Mouse (Mus musculus) myocyte (in vitro differentiated cells): ENCODE results near the gene Rasl11a.

Experiments used
- CEBPB ChIP-seq: IDR thresholded peaks from 2 replicates; pipeline ENCODE4 v1.6.1; 2011; ENCODE audit warnings: mild to moderate bottlenecking, moderate library complexity; ENCODE audit not compliant: poor library complexity, insufficient read depth, severe bottlenecking
- MAX ChIP-seq: IDR thresholded peaks from one replicate; pipeline ENCODE4 v1.6.1; 2011; ENCODE audit warnings: low read depth, mild to moderate bottlenecking, control low read depth
- MYOG ChIP-seq, 3 experiments: IDR thresholded peaks; one replicate each; pipeline ENCODE4 v1.6.1; 2011; ENCODE audit warnings: control low read depth in 2 of 3, low read depth in 2 of 3, mild to moderate bottlenecking in 2 of 3; ENCODE audit not compliant: insufficient read length in 2 of 3, control insufficient read depth in 1 of 3, insufficient read depth in 1 of 3
- POLR2A ChIP-seq: IDR thresholded peaks from one replicate; pipeline ENCODE4 v1.6.1; 2011; ENCODE audit warnings: low read depth, mild to moderate bottlenecking, control low read depth, moderate library complexity; ENCODE audit not compliant: insufficient read length
- POLR2AphosphoS2 ChIP-seq: IDR thresholded peaks from one replicate; pipeline ENCODE4 v1.6.1; 2011; ENCODE audit warnings: low read depth, control low read depth; ENCODE audit not compliant: insufficient read length
- TCF12 ChIP-seq: IDR thresholded peaks from one replicate; pipeline ENCODE4 v1.6.1; 2011; ENCODE audit warnings: mild to moderate bottlenecking, control low read depth; ENCODE audit not compliant: poor library complexity, insufficient read depth, severe bottlenecking
- TCF3 ChIP-seq: IDR thresholded peaks from one replicate; pipeline ENCODE4 v1.6.1; 2011; ENCODE audit warnings: low read depth, control low read depth; ENCODE audit not compliant: insufficient read length
- USF1 ChIP-seq: IDR thresholded peaks from one replicate; pipeline ENCODE4 v1.6.1; 2011; ENCODE audit warnings: low read depth, mild to moderate bottlenecking, control low read depth, moderate library complexity

GRCm38 (mm10) chr5:146891127-146891526, 46.3 kb downstream of the Rasl11a start:
- TF ChIP-seq POLR2A, result no peak
- TF ChIP-seq TCF3, result no peak
- no peak for TF ChIP-seq TCF12
- no peak for TF ChIP-seq USF1
- TF ChIP-seq MAX, result no peak
- TF ChIP-seq MYOG (IDR thresholded peaks at IDR 0.05; ENCODE audit: control insufficient read depth in 1 of 3, insufficient read depth in 1 of 3, insufficient read length in 2 of 3, low read depth in 2 of 3), result no peak
- no peak for TF ChIP-seq CEBPB
- TF ChIP-seq POLR2AphosphoS2, result no peak
